Mouse (Mus musculus) lung, postnatal 0 days (tissue): ENCODE results near the gene Slc8a2.

Source experiments
- CTCF ChIP-seq: IDR thresholded peaks from 2 replicates; pipeline ENCODE4 v1.5.1; 2016; ENCODE audit warnings: antibody characterized with exemption, mild to moderate bottlenecking
- EP300 ChIP-seq: IDR thresholded peaks from 2 replicates; pipeline ENCODE4 v1.6.1; 2016; ENCODE audit warnings: antibody characterized with exemption, mild to moderate bottlenecking, control low read depth

GRCm38 (mm10) chr7:16134951-16135392 lies 5.3 kb downstream of the Slc8a2 start:
- TF ChIP-seq CTCF, result no peak
- TF ChIP-seq EP300, result no peak
